Mouse (Mus musculus): Measurements from ENCODE around the gene Ak4. TPM values are rescaled to one million over a fixed set of nuclear protein-coding genes. Genes with fewer than 3 reads are reported as not detected.

The Ak4 gene
- polyA plus RNA-seq, 1 experiment: 1.5 TPM

DNA sequence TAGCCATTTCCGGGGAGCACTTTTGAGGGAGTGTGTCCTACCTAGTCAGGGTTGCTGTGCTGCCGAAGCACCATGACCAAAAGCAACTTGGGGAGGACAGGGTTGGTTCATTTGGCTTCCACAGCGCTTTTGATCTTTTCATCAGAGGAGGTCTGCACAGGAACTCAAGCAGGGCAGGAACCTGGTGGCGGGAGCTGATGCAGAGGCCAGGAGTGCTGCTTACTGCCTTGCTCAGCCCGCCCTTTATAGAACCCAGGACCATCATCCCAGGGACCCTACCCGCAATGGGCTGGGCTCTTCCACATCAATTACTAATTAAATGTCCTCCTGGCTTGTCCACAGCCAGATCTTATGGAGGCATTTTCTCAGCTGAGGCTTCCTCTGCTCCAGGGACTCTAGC is 7.5 kb downstream of the Ak4 start:
- Histone ChIP-seq H3K4me1 (replicated peaks; ENCODE audit: control insufficient read depth, insufficient read depth, low read length) (no peaks in the 10 kb centered on the region), H3K27ac (ENCODE audit: control insufficient read depth, insufficient read depth, low read length) (no peak overlapping the region), H3K36me3 (ENCODE audit: control insufficient read depth, insufficient read depth, low read length) (no peaks in the 10 kb centered on the region), H3K4me3 (ENCODE audit: control insufficient read depth, insufficient read depth, low read length) (no peak overlapping the region), H3K27me3 (ENCODE audit: control insufficient read depth, insufficient read depth, low read length) (no peaks in the 10 kb centered on the region)
- DNase-seq: no peak
- WGBS: 76% methylated on average over 6 of the region's 6 CpGs
- no peak for TF ChIP-seq CTCF (IDR thresholded peaks at IDR 0.05; ENCODE audit: borderline replicate concordance, control insufficient read depth, extremely low read depth, insufficient read depth, low read length, poor library complexity)
- TF ChIP-seq POLR2A (IDR thresholded peaks at IDR 0.05; ENCODE audit: control insufficient read depth, extremely low read depth, insufficient read depth, low read length, poor library complexity): no peak

DNA sequence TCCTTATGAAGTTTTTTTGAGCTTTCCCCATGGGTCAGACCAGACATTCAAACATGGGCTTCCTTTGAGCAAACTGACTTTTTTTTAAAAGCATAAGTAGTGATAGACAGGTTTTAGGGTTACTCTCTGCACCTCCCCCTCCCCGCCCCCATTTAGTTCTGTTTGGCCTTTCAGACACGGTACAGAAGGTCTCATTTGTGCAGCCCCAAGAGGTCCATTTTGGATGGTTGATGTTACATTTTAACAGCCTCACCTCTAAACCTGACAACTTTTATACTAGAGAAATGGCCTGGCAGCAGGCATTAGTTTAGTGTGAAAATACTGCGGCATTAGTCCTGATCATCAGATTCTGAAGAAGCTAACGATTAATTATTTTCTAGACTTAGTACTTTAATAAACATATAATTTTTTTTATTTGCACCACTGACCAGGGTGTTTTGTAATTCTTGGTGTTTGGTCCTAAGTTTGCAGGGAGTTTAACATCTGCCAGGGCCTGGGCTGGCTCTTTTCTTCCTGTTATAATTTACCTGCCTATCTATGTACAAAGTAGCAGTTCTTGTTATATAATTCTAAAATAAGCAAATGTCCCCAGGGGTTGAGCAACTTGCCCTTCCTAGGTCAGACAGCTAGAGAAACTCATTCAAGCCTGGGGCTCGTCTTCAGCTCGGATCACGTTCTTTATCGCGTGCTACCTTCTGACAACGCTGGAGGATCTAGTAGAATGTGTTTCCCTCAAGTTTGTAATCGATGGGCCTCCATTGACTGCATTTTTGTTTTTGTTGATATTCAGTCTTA is 9.0 kb downstream of the Ak4 start:
- TF ChIP-seq POLR2A (IDR thresholded peaks at IDR 0.05; ENCODE audit: control insufficient read depth, extremely low read depth, insufficient read depth, low read length, poor library complexity): no peak
- H3K36me3 ChIP-seq (ENCODE audit: control insufficient read depth, insufficient read depth, low read length): no peaks in the 10 kb centered on the region
- WGBS: 94% methylated on average over 11 of the region's 11 CpGs
- H3K4me3 ChIP-seq (ENCODE audit: control insufficient read depth, insufficient read depth, low read length): no peak overlapping the region
- no peaks in the 10 kb centered on the region for H3K4me1 ChIP-seq (replicated peaks; ENCODE audit: control insufficient read depth, insufficient read depth, low read length)
- H3K27me3 ChIP-seq (ENCODE audit: control insufficient read depth, insufficient read depth, low read length): no peaks in the 10 kb centered on the region
- no peak for DNase-seq
- no peak overlapping the region for H3K27ac ChIP-seq (ENCODE audit: control insufficient read depth, insufficient read depth, low read length)

DNA sequence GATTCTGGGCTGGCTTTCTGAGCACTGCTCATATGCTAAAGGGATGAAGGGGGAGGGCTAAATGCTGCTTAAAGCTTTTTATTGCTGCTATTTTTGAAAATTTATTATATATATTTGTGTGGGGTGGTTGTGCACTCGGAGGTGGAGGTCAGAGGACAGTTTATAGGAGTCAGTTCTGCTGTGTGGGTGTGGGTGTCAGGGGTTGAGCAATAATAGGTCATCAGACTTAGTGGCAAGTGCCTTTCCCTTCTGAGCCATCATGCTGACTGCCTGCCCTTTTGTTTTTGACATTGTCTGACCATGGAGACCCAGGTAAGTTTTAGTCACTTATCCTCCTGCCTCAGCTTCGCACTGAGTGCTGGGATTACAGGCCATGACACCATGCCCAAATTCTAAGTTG is 10.0 kb downstream of the Ak4 start:
- Histone ChIP-seq H3K36me3 (ENCODE audit: control insufficient read depth, insufficient read depth, low read length) (no peaks in the 10 kb centered on the region), H3K4me3 (ENCODE audit: control insufficient read depth, insufficient read depth, low read length) (no peak overlapping the region), H3K27me3 (ENCODE audit: control insufficient read depth, insufficient read depth, low read length) (no peaks in the 10 kb centered on the region), H3K27ac (ENCODE audit: control insufficient read depth, insufficient read depth, low read length) (no peak overlapping the region), H3K4me1 (replicated peaks; ENCODE audit: control insufficient read depth, insufficient read depth, low read length) (no peaks in the 10 kb centered on the region)
- DNase-seq: no peak
- WGBS: 96% methylated on average over 2 of the region's 2 CpGs
- TF ChIP-seq CTCF (IDR thresholded peaks at IDR 0.05; ENCODE audit: borderline replicate concordance, control insufficient read depth, extremely low read depth, insufficient read depth, low read length, poor library complexity): no peak
- TF ChIP-seq POLR2A (IDR thresholded peaks at IDR 0.05; ENCODE audit: control insufficient read depth, extremely low read depth, insufficient read depth, low read length, poor library complexity): no peak

DNA sequence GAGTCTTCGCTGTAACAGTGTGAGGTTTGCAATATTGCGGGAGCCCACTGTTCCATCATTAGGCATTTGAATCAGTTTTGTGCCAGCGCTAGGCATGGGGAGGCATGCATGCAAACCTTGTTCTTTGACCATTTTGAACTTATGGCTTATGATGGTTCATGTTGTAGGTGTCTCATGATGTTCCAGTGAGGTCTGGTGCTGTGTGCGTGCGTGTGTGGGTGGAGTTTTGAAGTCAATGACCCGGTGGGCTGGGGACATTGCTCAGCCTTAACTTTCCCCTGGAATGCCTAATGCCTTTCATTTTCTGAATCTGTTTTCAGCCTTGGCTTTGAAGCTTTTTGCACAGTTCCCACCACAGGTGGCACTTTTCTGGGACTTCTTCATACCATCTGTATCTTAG is 10.9 kb downstream of the Ak4 start:
- Histone ChIP-seq H3K4me3 (ENCODE audit: control insufficient read depth, insufficient read depth, low read length) (no peak overlapping the region), H3K4me1 (replicated peaks; ENCODE audit: control insufficient read depth, insufficient read depth, low read length) (no peaks in the 10 kb centered on the region), H3K27me3 (ENCODE audit: control insufficient read depth, insufficient read depth, low read length) (no peaks in the 10 kb centered on the region), H3K27ac (ENCODE audit: control insufficient read depth, insufficient read depth, low read length) (no peak overlapping the region), H3K36me3 (ENCODE audit: control insufficient read depth, insufficient read depth, low read length) (no peaks in the 10 kb centered on the region)
- DNase-seq: no peak
- TF ChIP-seq POLR2A (IDR thresholded peaks at IDR 0.05; ENCODE audit: control insufficient read depth, extremely low read depth, insufficient read depth, low read length, poor library complexity): no peak
- TF ChIP-seq CTCF (IDR thresholded peaks at IDR 0.05; ENCODE audit: borderline replicate concordance, control insufficient read depth, extremely low read depth, insufficient read depth, low read length, poor library complexity): no peak
- WGBS: 98% methylated on average over 6 of the region's 6 CpGs

DNA sequence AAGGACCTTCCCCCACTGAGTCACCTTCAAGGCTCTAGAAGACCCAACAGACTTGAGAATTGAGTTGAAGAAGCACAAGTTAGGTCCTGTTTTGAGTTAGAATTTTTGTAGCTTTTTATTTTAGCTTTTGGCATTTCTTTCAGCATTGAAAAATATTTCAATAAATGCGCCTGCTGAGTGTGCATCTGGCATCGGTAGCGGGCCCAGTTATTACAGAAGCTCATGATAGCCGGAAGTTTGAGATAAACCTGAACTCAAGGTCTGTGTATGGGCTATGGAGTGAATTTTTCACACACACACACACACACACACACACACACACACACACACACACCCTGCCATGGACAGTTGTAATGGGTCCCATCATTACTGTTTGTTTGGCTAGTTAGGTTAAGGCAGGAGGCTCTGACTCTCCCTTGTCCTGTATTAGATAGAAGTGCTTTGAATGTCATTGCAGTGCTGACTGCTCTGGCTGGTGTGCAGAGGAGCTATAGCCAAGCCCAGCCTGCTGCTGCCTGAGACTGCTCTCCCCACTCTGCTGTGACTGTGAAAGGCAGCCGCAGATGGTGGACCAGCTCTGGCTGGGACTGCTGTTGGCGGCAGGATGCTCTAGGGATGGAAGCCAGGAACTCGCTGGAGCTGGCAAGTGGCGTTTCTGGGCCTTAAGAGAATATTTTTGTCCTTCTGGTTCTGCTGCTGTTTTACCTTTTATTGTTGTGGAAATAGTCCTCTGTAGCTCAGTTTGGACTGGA is 17.9 kb downstream of the Ak4 start:
- WGBS: 89% methylated on average over 8 of the region's 8 CpGs
- no peaks in the 10 kb centered on the region for H3K36me3 ChIP-seq (ENCODE audit: control insufficient read depth, insufficient read depth, low read length)
- TF ChIP-seq CTCF (IDR thresholded peaks at IDR 0.05; ENCODE audit: borderline replicate concordance, control insufficient read depth, extremely low read depth, insufficient read depth, low read length, poor library complexity) (no peak), POLR2A (IDR thresholded peaks at IDR 0.05; ENCODE audit: control insufficient read depth, extremely low read depth, insufficient read depth, low read length, poor library complexity) (no peak)
- H3K4me1 ChIP-seq (replicated peaks; ENCODE audit: control insufficient read depth, insufficient read depth, low read length): peaks cover 18% of the 10 kb centered on the region
- no peak for DNase-seq
- no peak overlapping the region for H3K4me3 ChIP-seq (ENCODE audit: control insufficient read depth, insufficient read depth, low read length)
- H3K27ac ChIP-seq (ENCODE audit: control insufficient read depth, insufficient read depth, low read length): no peak overlapping the region
- H3K27me3 ChIP-seq (ENCODE audit: control insufficient read depth, insufficient read depth, low read length): no peaks in the 10 kb centered on the region

DNA sequence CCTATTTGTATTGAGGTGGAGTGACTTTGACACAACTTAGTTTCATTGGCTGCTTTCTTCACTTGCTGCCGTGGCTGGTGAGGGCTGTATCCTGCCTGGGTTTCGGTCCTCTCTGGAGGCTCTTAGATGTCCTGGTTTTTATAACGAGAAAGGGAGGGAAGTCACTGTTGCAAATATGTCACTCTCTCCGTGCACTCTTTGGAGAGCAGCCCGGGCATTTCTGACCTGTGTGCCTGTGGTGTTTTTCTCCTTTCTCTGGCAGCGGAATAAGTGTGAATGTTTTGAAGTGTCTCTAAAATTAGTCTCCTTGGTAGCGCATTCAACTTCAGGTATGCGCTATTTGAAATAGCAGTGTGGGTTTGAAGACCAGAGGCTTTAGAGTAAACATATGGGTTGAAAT is 19.2 kb downstream of the Ak4 start:
- TF ChIP-seq POLR2A (IDR thresholded peaks at IDR 0.05; ENCODE audit: control insufficient read depth, extremely low read depth, insufficient read depth, low read length, poor library complexity): no peak
- no peak for TF ChIP-seq CTCF (IDR thresholded peaks at IDR 0.05; ENCODE audit: borderline replicate concordance, control insufficient read depth, extremely low read depth, insufficient read depth, low read length, poor library complexity)
- Histone ChIP-seq H3K36me3 (ENCODE audit: control insufficient read depth, insufficient read depth, low read length) (no peaks in the 10 kb centered on the region), H3K27me3 (ENCODE audit: control insufficient read depth, insufficient read depth, low read length) (no peaks in the 10 kb centered on the region), H3K27ac (ENCODE audit: control insufficient read depth, insufficient read depth, low read length) (no peak overlapping the region), H3K4me3 (ENCODE audit: control insufficient read depth, insufficient read depth, low read length) (no peak overlapping the region), H3K4me1 (replicated peaks; ENCODE audit: control insufficient read depth, insufficient read depth, low read length) (peaks cover 18% of the 10 kb centered on the region)
- DNase-seq: no peak
- 59% methylated on average over 8 of the region's 8 CpGs for WGBS

Measured in thymus, adult 2 months (tissue).